Mouse (Mus musculus) liver, embryonic 15.5 days (tissue): ENCODE data around the gene Lclat1. TPM values are rescaled to one million over a fixed set of nuclear protein-coding genes. Genes with fewer than 3 reads are reported as not detected.

Source experiments
- ATAC-seq: fragments of 200-750 bp; cut with Nextera tagmentation; 2 replicates; pipeline ENCODE4 v1.8.0; 2017; ENCODE audit warnings: moderate number of reproducible peaks, mild to moderate bottlenecking, moderate library complexity; ENCODE audit not compliant: insufficient read depth
- H3K27ac ChIP-seq: fragments of 300-500 bp; sonication (generic); replicated peaks from 2 replicates; pipeline ENCODE4 v1.5.1; 2015; ENCODE audit warnings: mild to moderate bottlenecking, inconsistent platforms
- H3K27me3 ChIP-seq: fragments of 300-500 bp; sonication (generic); 2 replicates; pipeline ENCODE4 v1.6.1; 2015; ENCODE audit warnings: mild to moderate bottlenecking, inconsistent platforms
- H3K36me3 ChIP-seq: fragments of 300-500 bp; sonication (generic); replicated peaks from 2 replicates; pipeline ENCODE4 v1.6.1; 2015; ENCODE audit warnings: moderate library complexity, mild to moderate bottlenecking, inconsistent platforms
- H3K4me1 ChIP-seq: fragments of 300-500 bp; sonication (generic); replicated peaks from 2 replicates; pipeline ENCODE4 v1.6.1; 2015; ENCODE audit warnings: inconsistent platforms
- H3K4me2 ChIP-seq: fragments of 300-500 bp; sonication (generic); 2 replicates; pipeline ENCODE4 v1.6.1; 2015; ENCODE audit warnings: moderate library complexity, mild to moderate bottlenecking, inconsistent platforms
- H3K4me3 ChIP-seq: fragments of 300-500 bp; sonication (generic); replicated peaks from 2 replicates; pipeline ENCODE4 v1.5.1; 2015; ENCODE audit warnings: mild to moderate bottlenecking, inconsistent platforms
- H3K9ac ChIP-seq: fragments of 300-500 bp; sonication (generic); 2 replicates; pipeline ENCODE4 v1.6.1; 2015; ENCODE audit warnings: moderate library complexity, mild to moderate bottlenecking, inconsistent platforms
- H3K9me3 ChIP-seq: fragments of 300-500 bp; sonication (generic); replicated peaks from 2 replicates; pipeline ENCODE4 v1.6.1; 2016; ENCODE audit warnings: inconsistent platforms
- WGBS: fragments of 180-500 bp; shearing (Covaris S2); methylation state at CpG from one replicate; pipeline ENCODE4 v1.1.7; 2015; ENCODE audit warnings: mixed read lengths; ENCODE audit not compliant: insufficient replicate concordance; 5-methylcytosine and 5-hydroxymethylcytosine counted together
- polyA plus RNA-seq: library from polyadenylated mRNA; unstranded; fragments of >200 nt; fragmentation: Nextera tagmentation; extraction: Ambion mirVana; gene quantifications from 2 replicates; pipeline ENCODE4 v1.2.1, GENCODE M21; 2015

The Lclat1 gene
- 2.2 and 2.5 TPM in 2 replicates for polyA plus RNA-seq

DNA sequence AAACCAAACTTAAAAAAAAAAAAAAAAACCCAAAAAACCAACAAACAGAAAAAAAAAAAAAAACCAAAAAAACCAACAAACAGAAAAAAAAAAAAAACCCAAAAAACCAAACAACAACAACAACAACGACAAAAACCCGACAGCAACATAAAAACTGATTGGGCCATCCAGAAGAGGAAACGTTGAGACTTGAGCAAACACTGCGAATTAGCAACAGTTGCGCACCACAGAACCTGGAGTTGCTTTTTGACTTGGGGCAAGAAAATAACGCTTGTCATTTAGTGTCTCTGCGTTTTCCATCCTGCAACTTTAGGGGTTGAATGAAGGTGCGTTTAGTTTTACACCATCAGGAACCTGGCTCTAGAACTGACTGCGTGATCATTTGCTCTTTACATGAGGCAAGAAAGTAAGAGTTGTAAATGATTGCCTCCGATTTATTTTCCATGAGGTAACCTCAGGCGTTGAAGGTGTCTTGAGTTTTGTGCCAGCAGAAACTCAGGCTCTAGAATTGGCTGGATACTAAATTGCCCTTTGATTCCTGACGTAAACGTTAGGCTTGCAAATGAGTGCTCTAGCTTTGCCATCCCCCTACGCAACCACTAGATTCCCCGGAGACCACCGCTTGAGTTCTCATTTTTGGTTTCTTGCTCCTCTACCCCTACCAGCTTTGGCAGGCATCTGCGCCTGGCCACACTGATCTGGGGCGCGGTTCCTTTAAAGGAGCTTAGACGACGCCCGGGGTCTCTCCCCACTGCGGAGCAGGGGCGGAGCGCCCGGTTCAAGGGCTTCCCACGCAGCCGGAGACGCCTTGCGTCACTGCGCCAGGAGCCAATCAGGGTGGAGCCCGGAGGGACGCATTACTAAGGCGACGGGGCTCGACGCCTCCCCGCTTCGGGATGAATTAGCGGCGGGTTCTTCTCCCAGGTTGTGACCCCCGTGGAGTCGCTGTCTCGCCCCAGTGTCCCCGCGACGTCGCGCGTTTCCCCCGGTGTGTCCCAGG is at the start of gene Lclat1:
Lclat1 (plus strand) TSS at position 828 of the 1,000 bp plus-strand sequence.
- 5% methylated on average over 51 of the region's 51 CpGs for WGBS

DNA sequence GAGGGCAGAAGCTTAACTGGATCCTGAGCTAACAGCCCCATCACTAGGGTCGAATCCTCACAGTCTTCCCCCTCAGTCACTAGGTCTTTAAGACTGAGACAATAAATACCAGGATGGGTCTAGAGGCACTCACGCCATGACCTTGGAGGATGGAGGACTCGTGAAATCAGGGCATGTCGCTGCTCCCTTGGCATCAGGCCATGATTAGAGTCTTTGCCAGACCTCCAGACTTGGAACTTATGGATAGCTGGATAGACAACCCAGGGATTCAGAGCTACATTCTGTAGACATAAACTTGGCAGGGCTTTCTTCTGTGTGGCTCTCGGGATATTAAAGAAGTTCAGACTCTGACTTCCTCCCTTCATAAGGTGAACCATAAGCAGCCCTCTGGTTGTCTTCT is 49.5 kb upstream of the Lclat1 start:
- Histone ChIP-seq H3K27ac (no peak overlapping the region), H3K4me3 (no peak overlapping the region), H3K4me1 (no peaks in the 10 kb centered on the region), H3K36me3 (no peaks in the 10 kb centered on the region), H3K9ac (no peak overlapping the region), H3K27me3 (no peaks in the 10 kb centered on the region), H3K4me2 (no peak overlapping the region), H3K9me3 (no peaks in the 10 kb centered on the region)
- 59% methylated on average over 5 of the region's 5 CpGs for WGBS
- ATAC-seq, result no peak

More for the DNA sequence above, at the start of gene Lclat1:
- H3K4me2 ChIP-seq, result peak within 1 kb of the TSS; percentile 97
- H3K36me3 ChIP-seq, result no peaks in the 10 kb centered on the region
- H3K9me3 ChIP-seq, result no peaks in the 10 kb centered on the region
- peak; percentile 98 for ATAC-seq
- H3K4me1 ChIP-seq, result peaks cover 19% of the 10 kb centered on the region
- peak within 1 kb of the TSS; percentile 77 for H3K4me3 ChIP-seq
- H3K27ac ChIP-seq, result peak within 1 kb of the TSS; percentile 41
- peaks cover 8% of the 10 kb centered on the region for H3K27me3 ChIP-seq
- peak within 1 kb of the TSS; percentile 67 for H3K9ac ChIP-seq

DNA sequence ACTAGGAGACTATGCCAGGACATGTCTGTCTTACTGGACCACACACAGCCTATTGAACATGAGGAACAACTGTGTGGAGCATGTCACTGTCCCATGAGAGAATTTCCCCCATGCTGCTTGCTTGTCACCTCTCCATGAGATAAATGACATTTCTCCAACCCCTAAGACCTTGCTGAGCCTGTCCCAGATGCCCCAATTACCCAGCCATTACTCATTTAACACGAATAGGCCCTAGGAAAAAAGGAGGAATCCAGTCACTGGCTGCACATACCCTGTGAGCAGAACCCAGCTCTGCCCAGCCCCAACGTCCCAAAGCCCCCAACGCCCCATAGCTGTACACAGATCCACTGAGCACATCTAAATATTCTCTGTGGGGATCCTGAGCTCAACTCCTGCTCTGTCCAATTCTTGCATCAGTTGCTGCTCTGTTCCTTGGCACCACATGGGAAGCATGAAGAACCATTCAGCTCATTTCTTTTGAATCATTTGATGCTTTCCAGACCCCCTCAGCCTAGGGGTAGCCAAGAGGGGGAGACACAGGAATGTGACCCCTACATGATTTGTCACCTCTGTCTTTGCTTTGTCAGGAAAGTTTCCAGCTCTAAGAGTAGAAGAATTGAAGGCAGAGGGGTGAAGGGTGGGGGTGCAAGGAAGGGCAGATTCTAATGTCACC is 47.4 kb upstream of the Lclat1 start:
- 39% methylated on average over 3 of the region's 3 CpGs for WGBS
- Histone ChIP-seq H3K4me3 (no peak overlapping the region), H3K4me2 (no peak overlapping the region), H3K9ac (no peak overlapping the region), H3K4me1 (no peaks in the 10 kb centered on the region), H3K9me3 (no peaks in the 10 kb centered on the region), H3K36me3 (no peaks in the 10 kb centered on the region), H3K27ac (no peak overlapping the region), H3K27me3 (no peaks in the 10 kb centered on the region)
- ATAC-seq, result no peak; the same call in 1 of the 2 replicates

DNA sequence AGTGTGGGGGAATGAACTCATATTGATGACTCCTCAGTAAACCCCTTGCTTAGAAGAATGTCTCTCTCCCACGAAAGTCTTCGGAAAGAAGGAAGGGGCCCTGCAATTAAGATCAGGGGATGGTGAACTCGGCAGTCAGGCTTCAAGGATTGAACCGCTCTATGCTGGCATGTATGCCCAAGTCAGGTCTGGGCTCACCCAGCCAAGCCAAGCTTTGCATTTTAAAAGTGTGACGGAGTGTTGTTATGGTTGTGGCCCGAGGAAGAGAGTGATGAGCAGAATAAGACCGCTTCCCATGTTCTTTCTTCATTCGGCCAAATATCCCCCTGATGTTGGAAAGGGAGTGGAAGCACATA is 46.9 kb upstream of the Lclat1 start:
- H3K4me2 ChIP-seq, result no peak overlapping the region
- H3K4me3 ChIP-seq, result no peak overlapping the region
- ATAC-seq, result no peak
- no peaks in the 10 kb centered on the region for H3K27me3 ChIP-seq
- H3K36me3 ChIP-seq, result no peaks in the 10 kb centered on the region
- no peak overlapping the region for H3K27ac ChIP-seq
- H3K4me1 ChIP-seq, result no peaks in the 10 kb centered on the region
- H3K9ac ChIP-seq, result no peak overlapping the region
- H3K9me3 ChIP-seq, result no peaks in the 10 kb centered on the region
- 62% methylated on average over 8 of the region's 8 CpGs for WGBS

DNA sequence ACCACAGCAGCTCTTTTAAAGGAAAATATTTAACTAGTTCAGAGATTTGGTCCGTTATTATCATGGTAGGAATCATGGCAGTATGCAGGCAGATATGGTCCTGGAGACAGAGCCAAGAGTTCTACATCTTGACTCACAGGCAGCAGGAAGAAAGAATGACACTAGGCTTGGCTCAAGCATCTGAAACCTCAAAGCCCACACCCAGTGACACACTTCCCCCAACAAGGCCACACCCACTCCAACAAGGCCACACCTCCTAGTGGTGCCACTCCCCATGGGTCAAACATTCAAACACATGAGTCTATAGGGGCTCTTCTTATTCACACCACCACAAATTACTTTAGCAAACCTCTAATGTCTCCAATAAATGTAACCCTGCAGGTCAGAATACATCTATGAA is 45.1 kb upstream of the Lclat1 start:
- no peak overlapping the region for H3K27ac ChIP-seq
- no peak overlapping the region for H3K4me2 ChIP-seq
- no peak overlapping the region for H3K4me3 ChIP-seq
- no peak for ATAC-seq
- no peaks in the 10 kb centered on the region for H3K9me3 ChIP-seq
- no peaks in the 10 kb centered on the region for H3K27me3 ChIP-seq
- WGBS, result 48% methylated on average over 1 of the region's 1 CpGs
- H3K36me3 ChIP-seq, result no peaks in the 10 kb centered on the region
- H3K9ac ChIP-seq, result no peak overlapping the region
- H3K4me1 ChIP-seq, result no peaks in the 10 kb centered on the region

DNA sequence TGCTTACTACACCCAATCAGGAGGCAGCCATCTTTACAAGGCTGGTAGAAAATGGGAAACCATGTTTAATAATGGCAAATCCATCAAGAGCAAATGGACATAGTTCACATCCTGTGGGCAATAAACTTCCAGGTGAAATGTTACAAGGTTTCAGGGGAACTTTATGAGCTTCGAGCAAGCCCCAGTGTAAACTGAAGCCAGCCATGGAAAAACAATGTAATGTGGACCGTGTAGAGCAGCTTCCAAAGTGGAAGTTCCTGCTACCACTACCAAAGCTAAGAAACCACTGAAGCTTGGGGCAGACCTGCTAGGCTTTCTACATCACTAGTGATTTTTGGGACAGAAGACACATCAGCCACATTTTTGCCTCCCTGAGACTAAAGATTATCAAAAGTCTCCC is 44.5 kb upstream of the Lclat1 start:
- Histone ChIP-seq H3K4me1 (no peaks in the 10 kb centered on the region; the same call in 1 of the 2 replicates), H3K36me3 (no peaks in the 10 kb centered on the region), H3K9me3 (no peaks in the 10 kb centered on the region), H3K27ac (no peak overlapping the region), H3K9ac (no peak overlapping the region), H3K4me3 (no peak overlapping the region), H3K27me3 (no peaks in the 10 kb centered on the region), H3K4me2 (no peak overlapping the region)
- ATAC-seq, result no peak
- 53% methylated on average over 2 of the region's 2 CpGs for WGBS

DNA sequence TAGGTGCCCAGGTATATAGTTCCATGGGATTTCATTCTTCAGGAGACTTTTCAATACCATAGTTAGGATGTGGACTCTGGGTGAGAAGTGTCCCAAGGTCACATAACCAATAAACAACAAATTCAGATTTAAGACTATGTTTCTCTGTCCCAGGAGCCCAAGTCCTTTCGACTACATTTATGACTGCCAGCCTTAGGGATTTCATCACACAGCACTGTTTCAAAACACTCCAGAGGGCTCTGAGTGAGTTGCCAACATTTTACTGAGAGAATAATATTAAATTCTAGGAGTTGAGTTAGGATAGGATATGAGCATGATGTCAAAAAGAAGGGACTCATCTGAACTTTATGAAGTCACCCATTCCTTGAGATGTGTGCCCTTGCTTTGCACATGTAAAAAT is 44.0 kb upstream of the Lclat1 start:
- ATAC-seq, result no peak
- Histone ChIP-seq H3K27me3 (no peaks in the 10 kb centered on the region), H3K36me3 (no peaks in the 10 kb centered on the region), H3K27ac (no peak overlapping the region), H3K4me1 (no peaks in the 10 kb centered on the region; the same call in 1 of the 2 replicates), H3K4me2 (no peak overlapping the region), H3K9me3 (no peaks in the 10 kb centered on the region), H3K9ac (no peak overlapping the region), H3K4me3 (no peak overlapping the region)
- 53% methylated on average over 1 of the region's 1 CpGs for WGBS

DNA sequence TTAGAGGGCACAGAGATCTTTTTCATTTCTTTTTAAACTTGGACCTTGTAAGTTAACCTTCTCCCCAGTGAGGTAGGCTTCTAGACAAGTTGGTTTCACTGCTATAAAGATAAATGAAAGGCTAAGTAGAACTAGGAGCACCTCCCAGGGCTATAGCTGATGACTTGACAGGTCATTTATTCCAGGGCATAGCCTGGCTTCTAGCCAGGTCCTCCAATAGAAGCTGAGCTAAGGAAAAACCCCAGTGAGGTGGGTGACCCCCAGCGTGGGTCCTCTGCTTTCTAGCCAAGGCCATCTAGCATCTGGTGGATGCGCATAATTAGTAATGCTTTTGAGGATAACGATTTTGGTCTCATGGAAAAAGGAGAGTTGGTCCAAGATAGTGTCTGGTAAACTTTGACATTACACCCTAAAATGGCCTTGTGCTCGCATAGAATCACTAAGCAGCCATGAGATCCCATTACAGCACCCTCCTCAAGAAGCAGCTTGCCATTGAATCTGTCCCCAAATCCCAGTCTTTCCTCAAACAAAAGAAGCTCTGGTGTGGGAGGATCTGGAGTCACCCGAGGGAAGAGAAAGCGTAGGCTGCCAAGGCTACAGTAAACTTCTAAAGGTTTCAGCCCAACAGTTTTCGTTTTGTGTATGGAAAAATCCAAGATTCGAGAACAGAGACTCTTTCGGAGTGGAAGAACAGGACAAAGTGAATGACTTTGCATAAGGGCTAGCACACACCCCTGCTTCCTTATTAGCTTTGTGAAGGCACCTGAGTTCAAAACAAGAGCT is 41.2 kb upstream of the Lclat1 start:
- no peaks in the 10 kb centered on the region for H3K36me3 ChIP-seq
- no peaks in the 10 kb centered on the region for H3K9me3 ChIP-seq
- H3K9ac ChIP-seq, result no peak overlapping the region
- H3K4me1 ChIP-seq, result no peaks in the 10 kb centered on the region; the same call in 1 of the 2 replicates
- no peak overlapping the region for H3K4me3 ChIP-seq
- H3K27ac ChIP-seq, result no peak overlapping the region
- no peak overlapping the region for H3K4me2 ChIP-seq
- ATAC-seq, result no peak
- WGBS, result 55% methylated on average over 9 of the region's 9 CpGs
- H3K27me3 ChIP-seq, result no peaks in the 10 kb centered on the region

DNA sequence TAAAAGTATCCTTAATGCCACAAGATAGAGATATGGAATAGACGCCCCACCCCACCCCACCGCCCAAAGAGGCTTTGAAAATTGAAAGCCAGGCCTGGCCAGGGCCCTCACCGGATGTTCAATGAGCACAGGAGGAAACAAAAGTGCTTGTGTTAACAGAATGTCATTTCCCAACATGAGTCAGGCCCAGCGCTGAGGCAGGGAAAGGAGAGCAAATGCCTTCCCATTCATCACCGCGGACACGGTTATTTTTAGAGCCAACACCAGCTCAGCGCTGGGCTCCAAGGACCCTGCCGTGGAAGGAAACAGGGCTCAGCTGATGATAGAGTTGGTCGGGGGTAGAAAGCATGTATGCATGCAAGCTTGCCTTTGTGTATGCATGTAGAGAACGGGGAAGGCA is 40.4 kb upstream of the Lclat1 start:
- Histone ChIP-seq H3K9me3 (no peaks in the 10 kb centered on the region), H3K27me3 (no peaks in the 10 kb centered on the region), H3K36me3 (no peaks in the 10 kb centered on the region), H3K9ac (no peak overlapping the region), H3K4me3 (no peak overlapping the region), H3K27ac (0 out of 2 replicates have a peak overlapping the region, but pooled peaks have one; percentile 33), H3K4me2 (no peak overlapping the region), H3K4me1 (no peaks in the 10 kb centered on the region; the same call in 1 of the 2 replicates)
- ATAC-seq, result peak; percentile 54
- 21% methylated on average over 11 of the region's 11 CpGs for WGBS

DNA sequence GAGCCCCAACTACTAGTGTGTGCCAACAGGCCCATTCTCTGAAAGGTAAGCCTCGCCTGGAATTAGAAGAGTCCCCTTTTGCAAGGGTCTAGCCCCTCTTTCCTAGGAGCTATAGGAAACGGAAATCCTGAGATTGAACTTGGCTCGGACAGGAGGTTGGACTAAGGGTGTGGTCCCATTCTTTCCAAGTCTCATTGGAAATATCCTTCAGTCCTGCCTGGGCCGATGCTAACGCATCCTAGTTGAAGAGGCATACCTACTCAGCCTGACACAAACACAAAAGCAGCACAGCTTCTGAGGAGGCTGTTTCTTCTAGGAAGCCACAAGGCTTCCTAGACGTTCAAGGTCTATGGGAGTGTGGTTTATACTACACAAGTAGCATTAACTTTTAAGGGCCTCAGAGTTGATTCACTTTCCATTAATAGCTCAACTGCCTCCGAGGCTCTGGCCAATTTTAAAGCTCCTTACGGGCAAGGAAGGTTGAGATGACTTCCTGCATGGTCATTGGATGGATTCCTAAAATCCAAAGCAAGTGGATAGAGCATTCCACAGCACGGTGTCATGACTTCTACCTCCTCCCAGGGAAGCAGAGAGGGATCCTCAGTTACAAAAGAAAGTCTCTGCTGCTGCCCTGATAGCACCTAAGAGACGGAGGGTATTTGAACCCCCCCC is 39.3 kb upstream of the Lclat1 start:
- ATAC-seq, result no peak

More for the DNA sequence above, 39.3 kb upstream of the Lclat1 start:
- no peaks in the 10 kb centered on the region; the same call in 1 of the 2 replicates for H3K4me1 ChIP-seq
- no peak overlapping the region for H3K27ac ChIP-seq
- 41% methylated on average over 10 of the region's 10 CpGs for WGBS
- H3K4me2 ChIP-seq, result no peak overlapping the region
- no peak overlapping the region for H3K9ac ChIP-seq
- H3K9me3 ChIP-seq, result no peaks in the 10 kb centered on the region
- H3K36me3 ChIP-seq, result no peaks in the 10 kb centered on the region
- H3K27me3 ChIP-seq, result no peaks in the 10 kb centered on the region
- no peak overlapping the region for H3K4me3 ChIP-seq
